Mouse (Mus musculus) common myeloid progenitor, adult 5-6 weeks (primary cell): ENCODE measurements around the gene Podnl1. TPM values are rescaled to one million over a fixed set of nuclear protein-coding genes. Genes with fewer than 3 reads are reported as not detected.

ENCODE experiments used
- ATAC-seq: replicated peaks from 2 replicates; pipeline ENCODE4 v1.8.0; 2016; ENCODE audit warnings: low read depth, mild to moderate bottlenecking, moderate TSS enrichment, inconsistent platforms; ENCODE audit not compliant: poor library complexity, severe bottlenecking
- total RNA-seq: library from RNA; stranded (forward); fragments of 200-1000, 187-1606 nt; gene quantifications from 2 replicates; pipeline ENCODE4 v1.2.3, GENCODE M21; 2017

Gene Podnl1
- total RNA-seq, 1 experiment from 2014 or later: not detected

DNA sequence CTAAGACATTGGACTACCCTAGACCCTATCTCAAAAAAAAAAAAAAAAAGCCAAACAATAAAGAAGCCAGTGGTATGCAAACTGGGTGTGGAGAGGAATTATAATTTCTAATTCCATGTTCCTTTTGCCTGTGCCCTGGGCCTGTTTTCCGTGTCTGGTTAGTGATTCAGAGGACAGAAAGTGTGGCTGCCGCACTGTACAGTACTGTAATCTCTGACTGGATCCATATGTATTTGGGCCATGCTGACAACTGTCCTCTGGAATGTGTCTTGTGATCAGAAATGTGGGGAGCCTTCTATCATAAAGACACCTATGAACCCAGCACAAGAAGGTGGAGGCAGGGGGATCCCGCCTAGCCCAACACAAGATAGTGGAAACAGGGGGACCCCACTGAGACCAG is 3.6 kb upstream of the Podnl1 start:
- ATAC-seq: no peak

DNA sequence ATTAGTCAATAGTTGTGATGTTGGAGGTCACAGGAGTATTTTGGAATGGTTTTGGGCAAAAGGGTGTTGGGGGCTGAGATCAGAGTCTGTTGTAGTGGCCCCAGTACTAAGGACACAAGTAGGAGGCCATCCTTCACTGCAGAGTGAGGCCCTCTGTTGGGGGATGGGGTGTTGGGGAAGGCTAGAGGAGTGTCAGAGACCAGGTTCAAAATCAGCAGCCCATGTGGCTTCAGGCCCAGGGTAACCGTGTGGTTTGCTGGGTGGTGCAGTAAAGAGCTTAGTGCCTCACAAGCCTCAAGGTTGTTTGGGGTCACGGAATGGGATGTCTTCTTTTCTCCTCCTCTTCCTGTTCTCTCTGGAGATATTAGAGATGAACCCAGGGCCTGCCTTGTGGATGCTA is 953 bp downstream of the Podnl1 start:
- peak; percentile 28; the same call in 1 of the 2 replicates for ATAC-seq

- ATAC-seq: peak; percentile 73
Observed at GRCm38 (mm10) chr8:84127202-84127901, 1.6 kb downstream of the Podnl1 start.

DNA sequence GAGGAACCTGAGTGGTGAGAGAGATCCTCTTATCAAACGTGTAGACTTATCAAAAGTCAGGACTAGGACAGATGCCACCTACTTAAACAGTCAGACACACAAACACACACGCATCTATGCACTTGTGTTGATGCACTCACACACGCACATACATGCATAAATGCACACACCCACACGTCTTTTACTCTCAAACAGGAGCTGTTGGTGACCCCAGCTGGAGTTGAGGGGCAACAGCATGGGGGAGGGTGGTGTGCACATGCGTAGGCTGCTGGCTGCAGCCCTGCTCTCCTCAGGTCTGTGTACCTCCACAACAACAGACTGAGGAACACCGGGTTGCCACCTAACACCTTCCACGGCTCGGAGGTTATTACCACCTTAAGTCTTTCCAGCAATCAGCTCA is 2.5 kb downstream of the Podnl1 start:
- no peak for ATAC-seq

DNA sequence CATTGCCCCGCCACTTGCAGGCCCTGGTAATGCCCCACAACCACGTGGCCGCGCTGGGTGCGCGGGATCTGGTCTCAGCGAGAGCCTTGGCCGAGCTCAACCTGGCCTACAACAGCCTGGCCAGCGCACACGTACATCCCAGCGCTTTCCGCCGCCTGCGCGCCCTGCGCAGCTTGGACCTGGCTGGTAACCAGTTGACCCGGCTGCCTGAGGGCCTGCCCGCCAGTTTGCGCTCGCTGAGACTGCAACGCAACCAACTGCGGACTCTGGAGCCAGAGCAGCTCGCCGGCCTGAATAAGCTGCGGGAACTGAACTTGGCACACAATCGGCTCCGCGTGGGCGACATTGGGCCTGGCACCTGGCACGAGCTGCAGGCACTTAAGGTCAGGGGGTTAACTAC is 5.0 kb downstream of the Podnl1 start:
- no peak for ATAC-seq

DNA sequence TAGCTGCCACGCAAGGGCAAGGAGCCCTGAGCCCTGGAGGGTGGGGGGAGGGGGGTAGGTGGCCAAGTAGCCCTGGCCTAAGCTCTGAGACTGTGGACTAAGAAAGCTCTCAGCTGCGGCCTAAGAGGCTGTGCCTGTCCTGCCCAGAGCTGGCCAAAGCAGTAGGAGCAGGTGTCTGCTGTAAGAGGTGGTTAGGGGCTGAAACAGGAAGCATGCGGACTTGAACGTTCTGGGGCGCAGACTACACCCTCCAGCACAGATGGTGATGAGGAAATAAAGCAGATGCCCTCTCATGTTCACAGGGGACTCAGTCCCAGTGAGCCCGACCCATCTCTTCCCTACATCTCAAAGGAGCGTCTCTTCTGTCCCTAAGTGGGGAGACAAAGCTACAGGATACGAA is 6.4 kb downstream of the Podnl1 start:
- ATAC-seq: peak; percentile 36

DNA sequence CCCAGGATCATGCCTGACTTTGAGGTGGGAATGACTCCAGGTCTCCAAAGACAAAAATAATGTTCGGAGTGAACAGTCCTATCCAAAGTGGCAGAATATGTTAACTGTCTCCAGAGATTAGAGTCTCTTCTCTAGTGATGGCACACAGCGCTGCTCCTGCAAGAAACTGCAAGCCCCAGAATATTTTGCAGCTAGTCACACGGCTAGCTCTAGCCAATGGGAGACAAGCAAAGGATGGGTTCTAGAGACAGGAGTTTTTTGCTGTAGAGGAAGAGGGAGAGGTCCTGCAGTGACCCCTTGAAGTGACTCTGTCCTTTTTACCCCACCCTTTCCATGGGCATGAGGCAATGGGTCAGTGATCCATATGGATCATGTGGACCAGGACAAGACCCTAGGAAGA is 12.1 kb downstream of the Podnl1 start:
- ATAC-seq: no peak

DNA sequence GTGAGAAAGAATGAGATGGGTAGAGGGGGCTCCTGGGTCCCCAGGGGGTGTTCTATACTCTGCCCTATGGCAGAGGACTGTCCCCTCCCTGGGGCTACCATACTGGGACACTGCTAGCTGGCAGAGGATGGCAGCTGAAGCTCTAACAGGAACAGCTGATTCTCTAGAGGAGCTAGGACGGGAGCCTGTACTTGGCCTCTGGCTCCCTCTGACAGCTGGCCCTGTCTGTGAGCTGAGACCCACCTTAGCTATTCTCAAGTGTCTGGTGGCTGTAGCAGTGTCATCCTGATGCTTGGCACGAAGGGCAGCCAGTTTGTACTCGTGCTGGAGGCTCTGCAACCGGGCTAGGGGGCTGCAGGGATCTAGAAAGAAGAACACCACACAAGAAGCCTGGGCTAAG is 15.0 kb downstream of the Podnl1 start:
- no peak for ATAC-seq

- no peak for ATAC-seq
Observed at GRCm38 (mm10) chr8:84144636-84145245, 19.0 kb downstream of the Podnl1 start.

GRCm38 (mm10) chr8:84147324-84147766 is 21.6 kb downstream of the Podnl1 start:
- ATAC-seq: no peak

- peak; percentile 97 for ATAC-seq
Observed at GRCm38 (mm10) chr8:84147769-84148530, 22.2 kb downstream of the Podnl1 start, which contains the start of the genes Cc2d1a and 4930432K21Rik. Gene Cc2d1a (minus strand): TSS chr8:84147936. Gene 4930432K21Rik (plus strand): TSS chr8:84148025.

- no peak for ATAC-seq
Observed at GRCm38 (mm10) chr8:84148531-84148850, 22.7 kb downstream of the Podnl1 start.

- no peak for ATAC-seq
Observed at GRCm38 (mm10) chr8:84149181-84149580, 23.4 kb downstream of the Podnl1 start.

- no peak for ATAC-seq
Observed at GRCm38 (mm10) chr8:84157620-84158019, 31.8 kb downstream of the Podnl1 start.

DNA sequence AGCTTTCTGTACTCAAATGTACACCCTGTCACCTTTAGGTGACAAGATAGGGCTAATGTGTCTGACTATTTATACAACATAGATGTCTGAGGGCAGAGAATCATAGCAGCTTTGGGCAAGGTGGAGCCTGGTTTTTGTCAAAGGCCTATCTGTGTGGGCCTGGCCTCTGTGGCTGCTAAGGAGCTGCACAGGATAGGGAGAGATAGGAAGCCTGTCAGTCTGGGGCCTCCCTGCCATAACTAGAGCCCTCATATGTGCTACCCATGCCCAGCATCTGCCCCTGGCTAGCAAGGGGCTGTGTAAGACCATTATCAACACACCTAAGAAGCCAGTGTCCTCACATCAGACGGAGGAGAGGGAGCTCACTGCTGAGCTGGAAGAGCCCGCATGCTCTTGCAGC is 41.9 kb downstream of the Podnl1 start:
- peak; percentile 25; the same call in 1 of the 2 replicates for ATAC-seq

DNA sequence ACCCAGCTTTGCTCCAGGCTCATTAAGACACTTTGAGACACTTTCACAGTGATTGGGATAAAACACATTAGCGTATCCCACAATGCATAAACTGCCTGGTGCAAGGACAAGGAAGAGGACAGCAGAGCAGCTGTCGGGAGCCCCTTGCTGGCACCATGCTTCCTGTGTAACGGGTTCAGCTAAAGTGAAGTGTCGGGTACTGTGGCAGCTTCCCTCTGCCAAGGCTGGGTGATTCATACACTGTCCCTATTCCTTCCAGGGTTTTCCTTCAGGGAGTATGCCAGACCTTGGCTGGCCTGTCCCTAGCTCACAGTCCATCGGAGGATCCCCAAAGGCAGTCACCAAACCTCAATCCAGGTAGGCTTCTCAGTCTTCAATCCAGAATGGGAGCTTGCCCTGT is 44.3 kb downstream of the Podnl1 start:
- ATAC-seq: no peak

- ATAC-seq: 0 out of 2 replicates have a peak, but pooled peaks have one; percentile 22
Observed at GRCm38 (mm10) chr8:84173861-84174260, 48.1 kb downstream of the Podnl1 start.

GRCm38 (mm10) chr8:84176560-84176959 is 50.8 kb downstream of the Podnl1 start:
- peak; percentile 55; the same call in 1 of the 2 replicates for ATAC-seq

GRCm38 (mm10) chr8:84177405-84177804 is 51.6 kb downstream of the Podnl1 start:
- ATAC-seq: no peak

- no peak for ATAC-seq
Observed at GRCm38 (mm10) chr8:84178592-84178991, 52.8 kb downstream of the Podnl1 start.

- no peak for ATAC-seq
Observed at GRCm38 (mm10) chr8:84179946-84180345, 54.2 kb downstream of the Podnl1 start.
